Mouse (Mus musculus) WW6 (cell line): ENCODE results near the gene Luzp1.

Experiments used
- DNase-seq: peaks from one replicate; pipeline ENCODE4 v3.0.0-alpha.2; 2013; ENCODE audit warnings: low read depth, low spot score

The Luzp1 gene

GRCm38 (mm10) chr4:136469371-136469903 lies at the start of gene Luzp1:
Gene Luzp1 (plus strand): TSS chr4:136469761.
- DNase-seq: peak; percentile 84

- no peak for DNase-seq
Measured at GRCm38 (mm10) chr4:136423224-136423623, 46.3 kb upstream of the Luzp1 start, which contains the start of gene Htr1d. Gene Htr1d (plus strand): TSS chr4:136423524.

GRCm38 (mm10) chr4:136424120-136424999 lies 45.2 kb upstream of the Luzp1 start:
- DNase-seq: no peak

GRCm38 (mm10) chr4:136425000-136425288 lies 44.6 kb upstream of the Luzp1 start:
- DNase-seq: no peak

GRCm38 (mm10) chr4:136430609-136431375 lies 38.8 kb upstream of the Luzp1 start:
- no peak for DNase-seq

- DNase-seq: no peak
Measured at GRCm38 (mm10) chr4:136431376-136431693, 38.2 kb upstream of the Luzp1 start.

GRCm38 (mm10) chr4:136434029-136434428 lies 35.5 kb upstream of the Luzp1 start:
- no peak for DNase-seq

GRCm38 (mm10) chr4:136439106-136439505 lies 30.5 kb upstream of the Luzp1 start:
- no peak for DNase-seq

- DNase-seq: no peak
Measured at GRCm38 (mm10) chr4:136441354-136442043, 28.1 kb upstream of the Luzp1 start.

GRCm38 (mm10) chr4:136444561-136444960 lies 25.0 kb upstream of the Luzp1 start:
- no peak for DNase-seq

GRCm38 (mm10) chr4:136449795-136450194 lies 19.8 kb upstream of the Luzp1 start:
- DNase-seq: no peak

GRCm38 (mm10) chr4:136450271-136450670 lies 19.3 kb upstream of the Luzp1 start:
- no peak for DNase-seq

- no peak for DNase-seq
Measured at GRCm38 (mm10) chr4:136451564-136451963, 18.0 kb upstream of the Luzp1 start.

GRCm38 (mm10) chr4:136452286-136452685 lies 17.3 kb upstream of the Luzp1 start:
- DNase-seq: no peak

GRCm38 (mm10) chr4:136452792-136453191 lies 16.8 kb upstream of the Luzp1 start:
- no peak for DNase-seq

- DNase-seq: no peak
Measured at GRCm38 (mm10) chr4:136454850-136455260, 14.7 kb upstream of the Luzp1 start.

GRCm38 (mm10) chr4:136456516-136457218 lies 12.9 kb upstream of the Luzp1 start:
- no peak for DNase-seq

- DNase-seq: no peak
Measured at GRCm38 (mm10) chr4:136458276-136458675, 11.3 kb upstream of the Luzp1 start.

- no peak for DNase-seq
Measured at GRCm38 (mm10) chr4:136459210-136459609, 10.4 kb upstream of the Luzp1 start.

GRCm38 (mm10) chr4:136461206-136461605 lies 8.4 kb upstream of the Luzp1 start:
- no peak for DNase-seq

- DNase-seq: no peak
Measured at GRCm38 (mm10) chr4:136461761-136462085, 7.8 kb upstream of the Luzp1 start.
